Mouse (Mus musculus): ENCODE data around the gene Pnkd. TPM values are rescaled to one million over a fixed set of nuclear protein-coding genes. Genes with fewer than 3 reads are reported as not detected.

The Pnkd gene
- total and polyA plus RNA-seq, 2 experiments from 2014 or later, result 310 to 345 TPM

- Histone ChIP-seq H3K27ac (ENCODE audit: low read depth) (no peak overlapping the region), H3K4me3 (ENCODE audit: low read depth, low read length) (no peak overlapping the region), H3K9ac (replicated peaks; ENCODE audit: low read depth, low read length) (no peak overlapping the region), H3K27me3 (ENCODE audit: control insufficient read depth, insufficient read depth, low read length) (no peaks in the 10 kb centered on the region), H3K36me3 (replicated peaks; ENCODE audit: control insufficient read depth, insufficient read depth, low read length) (peaks cover 43% of the 10 kb centered on the region), H3K4me1 (ENCODE audit: control insufficient read depth, insufficient read depth) (peaks cover 25% of the 10 kb centered on the region), H3K9me3 (replicated peaks; ENCODE audit: control insufficient read depth, low read length) (no peaks in the 10 kb centered on the region), H3K4me2 (ENCODE audit: low read depth, low read length) (no peak overlapping the region)
- no peak for ATAC-seq (ENCODE audit: insufficient read depth, low read depth)
- 89% methylated on average over 11 of the region's 11 CpGs for WGBS
- TF ChIP-seq CTCF (IDR thresholded peaks at IDR 0.05; ENCODE audit: low read depth), result no peak
- no peak for TF ChIP-seq EP300 (IDR thresholded peaks at IDR 0.05; ENCODE audit: low read depth)
- no peak for DNase-seq (ENCODE audit: low spot score)
Measured at GRCm38 (mm10) chr1:74278988-74279387, 5.7 kb upstream of the Pnkd start.

GRCm38 (mm10) chr1:74280591-74281325 is 4.0 kb upstream of the Pnkd start:
- WGBS, result 90% methylated on average over 14 of the region's 14 CpGs
- H3K4me1 ChIP-seq (ENCODE audit: control insufficient read depth, insufficient read depth), result peaks cover 14% of the 10 kb centered on the region
- no peak overlapping the region for H3K4me2 ChIP-seq (ENCODE audit: low read depth, low read length)
- DNase-seq (ENCODE audit: low spot score), result no peak
- peaks cover 43% of the 10 kb centered on the region for H3K36me3 ChIP-seq (replicated peaks; ENCODE audit: control insufficient read depth, insufficient read depth, low read length)
- H3K9me3 ChIP-seq (replicated peaks; ENCODE audit: control insufficient read depth, low read length), result no peaks in the 10 kb centered on the region
- no peak overlapping the region for H3K27ac ChIP-seq (ENCODE audit: low read depth)
- H3K4me3 ChIP-seq (ENCODE audit: low read depth, low read length), result no peak overlapping the region
- no peak for ATAC-seq (ENCODE audit: insufficient read depth, low read depth)
- H3K9ac ChIP-seq (replicated peaks; ENCODE audit: low read depth, low read length), result no peak overlapping the region
- H3K27me3 ChIP-seq (ENCODE audit: control insufficient read depth, insufficient read depth, low read length), result no peaks in the 10 kb centered on the region
- TF ChIP-seq CTCF (IDR thresholded peaks at IDR 0.05; ENCODE audit: low read depth) (no peak), EP300 (IDR thresholded peaks at IDR 0.05; ENCODE audit: low read depth) (no peak)

- Histone ChIP-seq H3K4me1 (ENCODE audit: control insufficient read depth, insufficient read depth) (peaks cover 18% of the 10 kb centered on the region), H3K9me3 (replicated peaks; ENCODE audit: control insufficient read depth, low read length) (no peaks in the 10 kb centered on the region), H3K27ac (ENCODE audit: low read depth) (no peak overlapping the region), H3K36me3 (replicated peaks; ENCODE audit: control insufficient read depth, insufficient read depth, low read length) (peaks cover 43% of the 10 kb centered on the region), H3K9ac (replicated peaks; ENCODE audit: low read depth, low read length) (no peak overlapping the region), H3K4me2 (ENCODE audit: low read depth, low read length) (no peak overlapping the region), H3K4me3 (ENCODE audit: low read depth, low read length) (no peak overlapping the region), H3K27me3 (ENCODE audit: control insufficient read depth, insufficient read depth, low read length) (no peaks in the 10 kb centered on the region)
- TF ChIP-seq EP300 (IDR thresholded peaks at IDR 0.05; ENCODE audit: low read depth) (no peak), CTCF (IDR thresholded peaks at IDR 0.05; ENCODE audit: low read depth) (no peak)
- WGBS, result 98% methylated on average over 2 of the region's 2 CpGs
- no peak for DNase-seq (ENCODE audit: low spot score)
- no peak for ATAC-seq (ENCODE audit: insufficient read depth, low read depth)
Measured at GRCm38 (mm10) chr1:74281372-74281771, 3.4 kb upstream of the Pnkd start.

GRCm38 (mm10) chr1:74281886-74282285 is 2.8 kb upstream of the Pnkd start:
- DNase-seq (ENCODE audit: low spot score), result no peak
- Histone ChIP-seq H3K4me3 (ENCODE audit: low read depth, low read length) (no peak overlapping the region), H3K27me3 (ENCODE audit: control insufficient read depth, insufficient read depth, low read length) (no peaks in the 10 kb centered on the region), H3K27ac (ENCODE audit: low read depth) (no peak overlapping the region), H3K4me2 (ENCODE audit: low read depth, low read length) (no peak overlapping the region), H3K36me3 (replicated peaks; ENCODE audit: control insufficient read depth, insufficient read depth, low read length) (peaks cover 43% of the 10 kb centered on the region), H3K9ac (replicated peaks; ENCODE audit: low read depth, low read length) (no peak overlapping the region), H3K9me3 (replicated peaks; ENCODE audit: control insufficient read depth, low read length) (no peaks in the 10 kb centered on the region), H3K4me1 (ENCODE audit: control insufficient read depth, insufficient read depth) (peaks cover 13% of the 10 kb centered on the region)
- no peak for ATAC-seq (ENCODE audit: insufficient read depth, low read depth)
- no peak for TF ChIP-seq CTCF (IDR thresholded peaks at IDR 0.05; ENCODE audit: low read depth)
- TF ChIP-seq EP300 (IDR thresholded peaks at IDR 0.05; ENCODE audit: low read depth), result no peak
- WGBS, result 96% methylated on average over 8 of the region's 8 CpGs

DNA sequence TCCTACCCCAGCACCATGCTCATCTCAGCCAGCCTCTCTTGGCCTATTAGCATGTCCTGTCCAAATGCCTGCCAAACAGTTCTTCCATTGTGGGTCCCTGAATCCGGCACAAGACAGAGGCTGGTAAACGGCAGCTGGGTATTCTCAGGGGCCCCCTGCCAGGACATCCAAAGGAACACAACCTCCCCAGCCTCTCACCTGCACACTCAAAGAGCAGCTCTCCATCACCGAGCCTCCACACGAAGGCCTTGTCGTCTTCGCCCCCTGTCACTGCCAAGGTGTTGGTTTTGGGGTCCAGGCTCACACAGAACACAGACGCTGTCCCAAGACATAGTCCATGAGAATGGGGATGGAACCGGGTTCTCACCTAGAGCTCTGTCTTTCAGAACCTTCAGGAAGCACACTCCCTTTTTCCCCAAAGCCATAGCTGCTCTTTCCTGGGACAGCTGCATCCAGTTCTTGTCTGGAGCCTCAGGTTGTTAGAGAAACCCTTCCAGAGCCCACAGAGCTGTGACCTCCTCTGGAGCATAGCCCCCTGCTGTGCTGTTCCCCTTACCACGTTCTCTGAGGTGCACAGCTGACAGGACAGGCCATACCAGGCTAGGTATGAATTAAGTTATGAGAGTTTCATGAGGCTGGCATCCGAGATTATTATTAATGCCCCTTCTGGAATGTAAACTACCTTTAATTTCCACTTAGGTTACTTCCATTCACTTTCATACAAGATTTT is 1.7 kb upstream of the Pnkd start:
- H3K27ac ChIP-seq (ENCODE audit: low read depth), result no peak overlapping the region
- no peak overlapping the region for H3K4me2 ChIP-seq (ENCODE audit: low read depth, low read length)
- no peak overlapping the region for H3K9ac ChIP-seq (replicated peaks; ENCODE audit: low read depth, low read length)
- H3K9me3 ChIP-seq (replicated peaks; ENCODE audit: control insufficient read depth, low read length), result no peaks in the 10 kb centered on the region
- peaks cover 11% of the 10 kb centered on the region for H3K4me1 ChIP-seq (ENCODE audit: control insufficient read depth, insufficient read depth)
- DNase-seq (ENCODE audit: low spot score), result no peak
- H3K4me3 ChIP-seq (ENCODE audit: low read depth, low read length), result no peak overlapping the region
- 87% methylated on average over 10 of the region's 10 CpGs for WGBS
- ATAC-seq (ENCODE audit: insufficient read depth, low read depth), result no peak
- H3K36me3 ChIP-seq (replicated peaks; ENCODE audit: control insufficient read depth, insufficient read depth, low read length), result peaks cover 47% of the 10 kb centered on the region
- no peaks in the 10 kb centered on the region for H3K27me3 ChIP-seq (ENCODE audit: control insufficient read depth, insufficient read depth, low read length)
- TF ChIP-seq EP300 (IDR thresholded peaks at IDR 0.05; ENCODE audit: low read depth), result no peak
- no peak for TF ChIP-seq CTCF (IDR thresholded peaks at IDR 0.05; ENCODE audit: low read depth)

Data from heart, postnatal 0 days (tissue).